Mouse (Mus musculus) small intestine, adult 2 months (tissue): ENCODE measurements around the gene Adat3.

ENCODE experiments used
- CTCF ChIP-seq: fragments of 200-500 bp; IDR thresholded peaks from 2 replicates; pipeline ENCODE4 v1.5.1; 2012; ENCODE audit warnings: low read depth, mild to moderate bottlenecking, control low read depth, inconsistent platforms, low read length, moderate library complexity, mixed read lengths; ENCODE audit not compliant: insufficient replicate concordance, insufficient read length; ENCODE audit errors: extremely low read depth
- POLR2A ChIP-seq: fragments of 200-500 bp; IDR thresholded peaks from 2 replicates; pipeline ENCODE4 v1.6.1; 2012; ENCODE audit warnings: low read depth, mild to moderate bottlenecking, control low read depth, inconsistent platforms, low read length, moderate library complexity

- no peak for TF ChIP-seq CTCF
- TF ChIP-seq POLR2A = no peak
Measured at GRCm38 (mm10) chr10:80618181-80618580, 15.5 kb downstream of the Adat3 start.
